Mouse (Mus musculus): ENCODE measurements around the gene Styxl1. TPM values are rescaled to one million over a fixed set of nuclear protein-coding genes. Genes with fewer than 3 reads are reported as not detected.

Styxl1 gene
- total and polyA plus RNA-seq, 2 experiments from 2014 or later: 0.42 TPM; not detected in 1

DNA sequence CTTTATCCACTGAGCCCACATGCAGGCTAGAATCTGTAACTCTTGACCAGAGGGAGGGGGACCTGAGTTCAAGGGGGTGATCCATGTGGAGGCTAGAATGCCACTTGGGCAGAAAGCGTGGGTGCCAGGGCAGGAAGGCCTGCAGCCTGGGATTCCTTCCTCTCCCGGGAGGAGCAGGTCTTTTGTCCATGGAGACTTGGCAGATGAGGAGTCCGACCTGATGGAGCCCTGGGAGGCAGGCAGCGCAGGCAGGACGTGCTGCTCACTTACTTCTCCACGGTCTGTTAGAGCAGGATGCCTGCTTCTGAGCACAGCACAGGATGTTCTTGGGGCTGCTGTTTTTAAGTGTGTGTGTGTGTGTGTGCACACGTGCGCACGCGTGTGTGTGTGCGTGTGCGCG lies 71.1 kb downstream of the Styxl1 start:
- Histone ChIP-seq H3K4me1 (ENCODE audit: control insufficient read depth, insufficient read depth) (peaks cover 13% of the 10 kb centered on the region), H3K27me3 (ENCODE audit: control insufficient read depth, insufficient read depth, low read length) (no peaks in the 10 kb centered on the region), H3K36me3 (replicated peaks; ENCODE audit: control insufficient read depth, insufficient read depth, low read length) (peaks cover 14% of the 10 kb centered on the region), H3K27ac (ENCODE audit: low read depth) (no peak overlapping the region), H3K9me3 (replicated peaks; ENCODE audit: control insufficient read depth, low read length) (no peaks in the 10 kb centered on the region), H3K4me3 (ENCODE audit: low read depth, low read length) (no peak overlapping the region), H3K4me2 (ENCODE audit: low read depth, low read length) (no peak overlapping the region), H3K9ac (replicated peaks; ENCODE audit: low read depth, low read length) (no peak overlapping the region)
- WGBS: 96% methylated on average over 13 of the region's 13 CpGs
- TF ChIP-seq EP300 (IDR thresholded peaks at IDR 0.05; ENCODE audit: low read depth) (no peak), CTCF (IDR thresholded peaks at IDR 0.05; ENCODE audit: low read depth) (no peak)
- no peak for ATAC-seq (ENCODE audit: insufficient read depth, low read depth)
- no peak for DNase-seq (ENCODE audit: low spot score)

DNA sequence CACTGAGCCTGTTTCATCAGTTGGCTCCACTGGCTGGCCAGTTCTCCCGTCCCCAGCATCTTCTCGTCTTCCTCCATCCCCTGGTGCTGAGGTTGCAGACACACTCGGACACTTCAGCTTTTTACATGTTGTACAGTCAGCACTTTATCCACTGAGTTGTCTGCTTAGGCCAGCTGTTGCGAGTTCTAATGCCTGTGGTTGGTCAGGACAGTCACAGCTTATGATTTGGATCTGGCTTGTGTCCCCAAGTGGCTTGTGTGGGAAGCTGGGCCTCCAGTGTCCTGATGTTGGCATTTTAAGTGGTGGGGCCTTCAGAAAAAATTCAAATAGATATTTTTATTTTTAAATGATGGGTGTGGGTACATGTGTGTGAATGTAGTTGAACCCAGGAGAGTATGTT lies 72.8 kb downstream of the Styxl1 start:
- DNase-seq (ENCODE audit: low spot score) (no peak), ATAC-seq (ENCODE audit: insufficient read depth, low read depth) (no peak)
- Histone ChIP-seq H3K4me1 (ENCODE audit: control insufficient read depth, insufficient read depth) (peaks cover 21% of the 10 kb centered on the region), H3K9ac (replicated peaks; ENCODE audit: low read depth, low read length) (no peak overlapping the region), H3K9me3 (replicated peaks; ENCODE audit: control insufficient read depth, low read length) (no peaks in the 10 kb centered on the region), H3K27ac (ENCODE audit: low read depth) (no peak overlapping the region), H3K4me3 (ENCODE audit: low read depth, low read length) (no peak overlapping the region), H3K36me3 (replicated peaks; ENCODE audit: control insufficient read depth, insufficient read depth, low read length) (peaks cover 17% of the 10 kb centered on the region), H3K4me2 (ENCODE audit: low read depth, low read length) (no peak overlapping the region), H3K27me3 (ENCODE audit: control insufficient read depth, insufficient read depth, low read length) (no peaks in the 10 kb centered on the region)
- TF ChIP-seq EP300 (IDR thresholded peaks at IDR 0.05; ENCODE audit: low read depth) (no peak), CTCF (IDR thresholded peaks at IDR 0.05; ENCODE audit: low read depth) (no peak)
- 96% methylated on average over 4 of the region's 4 CpGs for WGBS

DNA sequence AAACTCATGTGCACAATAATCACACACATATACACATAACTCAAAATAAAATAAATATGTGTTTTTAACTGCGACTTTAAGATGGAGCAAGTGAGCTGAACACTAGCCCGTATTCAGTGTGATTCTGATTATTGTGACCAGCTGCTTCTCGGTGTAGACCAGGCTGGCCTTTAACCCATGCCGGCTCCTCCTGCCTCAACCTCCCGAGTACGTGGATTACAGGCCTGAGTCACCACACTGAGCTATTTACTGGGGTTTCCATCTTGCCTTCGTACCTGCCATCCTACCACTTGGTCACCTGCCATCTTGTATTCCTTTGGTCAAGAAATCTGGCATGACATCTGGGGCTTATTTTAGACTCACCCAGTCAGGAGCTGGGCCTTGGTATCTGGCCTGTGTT lies 74.8 kb downstream of the Styxl1 start:
- H3K36me3 ChIP-seq (replicated peaks; ENCODE audit: control insufficient read depth, insufficient read depth, low read length): peaks cover 13% of the 10 kb centered on the region
- no peaks in the 10 kb centered on the region for H3K27me3 ChIP-seq (ENCODE audit: control insufficient read depth, insufficient read depth, low read length)
- no peaks in the 10 kb centered on the region for H3K9me3 ChIP-seq (replicated peaks; ENCODE audit: control insufficient read depth, low read length)
- H3K4me2 ChIP-seq (ENCODE audit: low read depth, low read length): no peak overlapping the region
- DNase-seq (ENCODE audit: low spot score) (no peak), ATAC-seq (ENCODE audit: insufficient read depth, low read depth) (no peak)
- no peak overlapping the region for H3K4me3 ChIP-seq (ENCODE audit: low read depth, low read length)
- 0 out of 2 replicates have a peak overlapping the region, but pooled peaks have one; percentile 67 for H3K27ac ChIP-seq (ENCODE audit: low read depth)
- peaks cover 21% of the 10 kb centered on the region for H3K4me1 ChIP-seq (ENCODE audit: control insufficient read depth, insufficient read depth)
- TF ChIP-seq CTCF (IDR thresholded peaks at IDR 0.05; ENCODE audit: low read depth) (no peak), EP300 (IDR thresholded peaks at IDR 0.05; ENCODE audit: low read depth) (no peak)
- 95% methylated on average over 7 of the region's 7 CpGs for WGBS
- no peak overlapping the region for H3K9ac ChIP-seq (replicated peaks; ENCODE audit: low read depth, low read length)

DNA sequence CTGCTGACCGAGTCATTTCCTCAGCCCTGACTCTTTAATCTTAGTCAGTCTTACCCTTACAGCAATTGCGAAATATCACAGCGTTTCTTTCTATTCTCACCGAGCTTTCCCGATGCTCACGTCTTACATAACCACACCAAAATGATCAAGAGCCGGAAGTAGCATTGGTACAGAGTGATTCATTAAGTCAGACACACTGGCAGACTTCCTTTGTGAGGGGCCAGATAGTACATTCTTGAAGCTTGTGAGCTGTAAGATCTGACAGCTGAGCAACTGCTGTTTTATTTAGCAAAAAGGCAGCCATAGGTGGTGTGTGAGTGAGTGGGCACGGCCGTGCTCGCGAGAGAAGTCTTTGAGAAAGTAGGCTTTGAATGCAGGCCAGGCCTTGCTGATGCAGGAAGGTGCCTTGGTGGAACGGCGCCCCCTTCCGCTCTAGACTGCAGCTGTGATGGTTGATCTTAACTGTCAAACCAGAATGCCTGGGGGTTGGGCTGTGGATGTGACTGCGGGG lies 75.4 kb downstream of the Styxl1 start:
- Histone ChIP-seq H3K9me3 (replicated peaks; ENCODE audit: control insufficient read depth, low read length) (no peaks in the 10 kb centered on the region), H3K36me3 (replicated peaks; ENCODE audit: control insufficient read depth, insufficient read depth, low read length) (peaks cover 13% of the 10 kb centered on the region; the same call in 1 of the 2 replicates), H3K9ac (replicated peaks; ENCODE audit: low read depth, low read length) (no peak overlapping the region), H3K4me1 (ENCODE audit: control insufficient read depth, insufficient read depth) (peaks cover 18% of the 10 kb centered on the region), H3K4me3 (ENCODE audit: low read depth, low read length) (no peak overlapping the region), H3K4me2 (ENCODE audit: low read depth, low read length) (no peak overlapping the region), H3K27me3 (ENCODE audit: control insufficient read depth, insufficient read depth, low read length) (no peaks in the 10 kb centered on the region), H3K27ac (ENCODE audit: low read depth) (peak overlapping the region; percentile 67)
- 40% methylated on average over 15 of the region's 15 CpGs for WGBS
- TF ChIP-seq EP300 (IDR thresholded peaks at IDR 0.05; ENCODE audit: low read depth) (no peak), CTCF (IDR thresholded peaks at IDR 0.05; ENCODE audit: low read depth) (peak; percentile 24)
- peak; percentile 18; the same call in 1 of the 2 replicates for ATAC-seq (ENCODE audit: insufficient read depth, low read depth)
- peak; percentile 38 for DNase-seq (ENCODE audit: low spot score)

DNA sequence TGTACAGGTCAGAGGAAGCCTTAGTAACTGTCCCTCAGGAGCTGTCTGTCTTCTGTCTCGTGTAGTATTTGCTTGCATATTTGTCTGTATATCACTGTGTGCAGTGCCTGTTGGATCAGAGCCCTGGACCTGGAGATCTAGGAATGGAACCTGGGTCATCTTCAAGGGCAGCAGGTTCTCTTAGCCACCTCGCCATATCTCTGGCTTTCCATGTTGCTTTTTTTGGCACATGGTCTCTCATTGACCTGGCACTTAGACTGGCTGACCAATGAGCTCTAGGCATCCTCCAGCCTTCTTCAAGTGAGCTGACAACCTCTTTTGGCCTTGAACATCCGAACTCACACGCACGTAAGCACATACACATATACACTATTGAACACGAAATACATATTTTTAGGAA lies 76.0 kb downstream of the Styxl1 start:
- no peak overlapping the region for H3K4me3 ChIP-seq (ENCODE audit: low read depth, low read length)
- H3K4me2 ChIP-seq (ENCODE audit: low read depth, low read length): no peak overlapping the region
- H3K27me3 ChIP-seq (ENCODE audit: control insufficient read depth, insufficient read depth, low read length): no peaks in the 10 kb centered on the region
- TF ChIP-seq CTCF (IDR thresholded peaks at IDR 0.05; ENCODE audit: low read depth): no peak
- no peak for TF ChIP-seq EP300 (IDR thresholded peaks at IDR 0.05; ENCODE audit: low read depth)
- peaks cover 18% of the 10 kb centered on the region for H3K4me1 ChIP-seq (ENCODE audit: control insufficient read depth, insufficient read depth)
- 41% methylated on average over 6 of the region's 6 CpGs for WGBS
- H3K36me3 ChIP-seq (replicated peaks; ENCODE audit: control insufficient read depth, insufficient read depth, low read length): peaks cover 10% of the 10 kb centered on the region; the same call in 1 of the 2 replicates
- ATAC-seq (ENCODE audit: insufficient read depth, low read depth) (peak; percentile 68), DNase-seq (ENCODE audit: low spot score) (peak; percentile 36)
- H3K9ac ChIP-seq (replicated peaks; ENCODE audit: low read depth, low read length): no peak overlapping the region
- H3K27ac ChIP-seq (ENCODE audit: low read depth): peak overlapping the region; percentile 67
- H3K9me3 ChIP-seq (replicated peaks; ENCODE audit: control insufficient read depth, low read length): no peaks in the 10 kb centered on the region

DNA sequence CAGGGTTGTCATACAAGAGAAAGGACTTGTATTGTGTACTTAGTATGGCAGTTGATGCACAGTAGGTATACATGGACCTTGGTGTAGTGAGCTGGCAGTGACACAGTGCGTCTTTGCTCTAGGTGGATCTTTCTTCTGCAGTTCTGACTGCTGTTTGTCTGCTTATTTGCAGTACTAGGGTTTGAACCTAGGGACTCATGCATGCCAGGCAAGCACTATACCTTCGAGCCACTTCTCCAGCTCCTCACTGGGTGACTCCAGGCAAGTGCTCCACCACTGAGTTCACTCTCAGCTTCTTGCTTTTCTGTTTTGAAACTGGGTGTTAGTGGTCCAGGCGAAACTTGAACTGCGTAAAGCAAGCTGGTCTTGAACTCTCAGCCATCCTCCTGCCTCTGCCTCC lies 76.6 kb downstream of the Styxl1 start:
- Histone ChIP-seq H3K4me3 (ENCODE audit: low read depth, low read length) (no peak overlapping the region), H3K27me3 (ENCODE audit: control insufficient read depth, insufficient read depth, low read length) (no peaks in the 10 kb centered on the region), H3K9ac (replicated peaks; ENCODE audit: low read depth, low read length) (no peak overlapping the region), H3K36me3 (replicated peaks; ENCODE audit: control insufficient read depth, insufficient read depth, low read length) (0 out of 2 replicates have a peak, but pooled peaks cover 4% of the 10 kb centered on the region), H3K9me3 (replicated peaks; ENCODE audit: control insufficient read depth, low read length) (no peaks in the 10 kb centered on the region), H3K4me1 (ENCODE audit: control insufficient read depth, insufficient read depth) (peaks cover 18% of the 10 kb centered on the region), H3K27ac (ENCODE audit: low read depth) (peak overlapping the region; percentile 67), H3K4me2 (ENCODE audit: low read depth, low read length) (no peak overlapping the region)
- ATAC-seq (ENCODE audit: insufficient read depth, low read depth): no peak
- 92% methylated on average over 4 of the region's 4 CpGs for WGBS
- no peak for DNase-seq (ENCODE audit: low spot score)
- TF ChIP-seq CTCF (IDR thresholded peaks at IDR 0.05; ENCODE audit: low read depth): no peak
- TF ChIP-seq EP300 (IDR thresholded peaks at IDR 0.05; ENCODE audit: low read depth): no peak

Measured in heart, postnatal 0 days (tissue).